Mouse (Mus musculus) spleen, adult 2 months (tissue): ENCODE data around the gene Adtrp. TPM values are rescaled to one million over a fixed set of nuclear protein-coding genes. Genes with fewer than 3 reads are reported as not detected.

Source experiments
- DNase-seq, 2 experiments: peaks; one replicate each; pipeline versions ENCODE4 v3.0.0 to v3.0.0-alpha.2; 2012 to 2021; ENCODE audit warnings: low spot score in 2 of 2, low read depth in 1 of 2
- H3K27ac ChIP-seq: fragments of 200-500 bp; 2 replicates; pipeline ENCODE4 v1.5.1; 2012; ENCODE audit warnings: low read length, inconsistent platforms; ENCODE audit not compliant: insufficient read depth
- H3K27me3 ChIP-seq: fragments of 200-500 bp; 2 replicates; pipeline ENCODE4 v1.6.1; 2012; ENCODE audit warnings: mild to moderate bottlenecking, moderate library complexity, low read length, inconsistent platforms; ENCODE audit not compliant: control insufficient read depth, insufficient read depth
- H3K36me3 ChIP-seq: fragments of 200-500 bp; 2 replicates; pipeline ENCODE4 v1.6.1; 2012; ENCODE audit warnings: mild to moderate bottlenecking, low read length, inconsistent platforms; ENCODE audit not compliant: control insufficient read depth, insufficient read depth
- H3K4me1 ChIP-seq: fragments of 200-500 bp; 2 replicates; pipeline ENCODE4 v1.6.1; 2011; ENCODE audit warnings: inconsistent platforms; ENCODE audit not compliant: control insufficient read depth, insufficient read depth, insufficient read length
- H3K4me3 ChIP-seq: fragments of 200-500 bp; 2 replicates; pipeline ENCODE4 v1.5.1; 2011; ENCODE audit warnings: mild to moderate bottlenecking, inconsistent platforms; ENCODE audit not compliant: insufficient read depth, insufficient read length; ENCODE audit errors: extremely low read depth
- CTCF ChIP-seq: fragments of 200-500 bp; IDR thresholded peaks from 2 replicates; pipeline ENCODE4 v1.5.1; 2011; ENCODE audit warnings: mild to moderate bottlenecking, inconsistent platforms; ENCODE audit not compliant: insufficient read depth, insufficient read length, insufficient replicate concordance; ENCODE audit errors: extremely low read depth
- POLR2A ChIP-seq: fragments of 200-500 bp; IDR thresholded peaks from 2 replicates; pipeline ENCODE4 v1.6.1; 2011; ENCODE audit warnings: low read depth, low read length, inconsistent platforms
- WGBS: fragments of 180-500 bp; shearing (Covaris S2); methylation state at CpG from one replicate; pipeline ENCODE4 v1.1.7; 2018; 5-methylcytosine and 5-hydroxymethylcytosine counted together
- polyA plus RNA-seq: library from polyadenylated mRNA; depleted of rRNA; stranded (reverse); fragments of >200 nt; gene quantifications from 2 replicates; pipeline ENCODE4 v1.2.3, GENCODE M21; 2012

Adtrp gene
- polyA plus RNA-seq, 1 experiment = 1.6 TPM

DNA sequence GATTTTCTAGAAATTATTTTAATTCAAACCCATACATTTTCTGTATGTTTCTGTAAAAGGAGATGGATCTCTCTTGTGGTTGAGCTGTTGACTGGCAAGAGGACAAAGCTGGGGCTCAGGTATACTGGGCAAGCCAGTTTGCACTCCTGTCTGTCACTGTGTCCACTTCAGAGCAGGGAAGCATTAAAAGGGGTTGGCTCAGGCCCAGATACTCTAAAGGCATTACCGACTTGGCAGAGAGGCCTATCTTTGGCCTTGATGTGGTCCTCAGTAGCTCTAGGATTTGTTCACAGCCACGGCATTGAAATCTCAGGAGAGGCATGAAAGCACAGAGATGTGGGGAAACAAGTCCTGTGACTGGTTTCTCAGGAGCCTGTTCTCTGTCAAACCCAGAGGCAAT is 33.7 kb upstream of the Adtrp start:
- Histone ChIP-seq H3K27me3 (no peaks in the 10 kb centered on the region), H3K4me1 (peaks cover 14% of the 10 kb centered on the region; the same call in 1 of the 2 replicates), H3K27ac (no peak overlapping the region), H3K4me3 (no peak overlapping the region), H3K36me3 (no peaks in the 10 kb centered on the region)
- WGBS = 74% methylated on average over 2 of the region's 2 CpGs
- TF ChIP-seq CTCF = no peak
- TF ChIP-seq POLR2A = no peak
- no peak for DNase-seq

DNA sequence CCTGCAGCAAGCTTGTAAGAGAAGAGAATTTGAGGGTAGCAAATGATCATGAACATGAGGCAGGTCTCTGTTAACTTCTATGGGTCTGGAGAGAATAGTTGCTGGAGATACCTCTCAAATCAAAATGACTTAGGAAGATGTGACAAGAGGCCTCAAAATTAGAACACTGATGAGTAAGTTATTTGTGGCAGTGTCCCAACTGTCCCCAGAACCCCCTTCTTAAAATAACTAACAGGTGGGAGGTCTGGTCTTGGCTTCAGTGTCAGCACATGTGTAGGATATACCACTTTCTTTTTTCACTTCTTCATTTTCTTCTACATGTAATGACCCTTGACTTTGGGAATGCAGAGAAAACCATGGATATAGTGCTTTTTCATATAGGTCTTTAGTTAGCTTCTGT is 33.0 kb upstream of the Adtrp start:
- Histone ChIP-seq H3K27me3 (no peaks in the 10 kb centered on the region), H3K4me3 (no peak overlapping the region), H3K27ac (no peak overlapping the region), H3K36me3 (no peaks in the 10 kb centered on the region), H3K4me1 (peaks cover 11% of the 10 kb centered on the region; the same call in 1 of the 2 replicates)
- DNase-seq = no peak
- TF ChIP-seq CTCF (no peak), POLR2A (no peak)

DNA sequence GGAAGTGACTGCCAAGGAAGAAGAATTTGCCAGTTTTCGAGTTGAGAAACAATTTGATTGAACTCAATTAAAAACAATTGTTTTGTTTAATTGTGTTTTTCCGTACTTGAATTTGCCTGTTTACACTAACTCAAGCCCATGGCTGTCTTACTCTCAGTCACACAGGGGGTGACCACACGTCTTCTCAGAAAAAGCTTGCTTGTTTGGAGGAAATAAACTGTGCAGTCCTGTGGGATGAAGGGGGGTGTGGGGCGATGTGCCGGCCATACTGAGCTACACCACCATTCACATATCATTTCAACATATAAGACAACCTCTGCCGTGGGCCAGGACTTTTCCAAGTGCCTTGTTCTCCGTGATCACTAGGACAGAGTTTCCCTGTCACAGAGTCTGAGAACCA is 25.2 kb upstream of the Adtrp start:
- Histone ChIP-seq H3K4me1 (no peaks in the 10 kb centered on the region), H3K4me3 (no peak overlapping the region), H3K36me3 (no peaks in the 10 kb centered on the region), H3K27me3 (no peaks in the 10 kb centered on the region), H3K27ac (no peak overlapping the region)
- TF ChIP-seq CTCF (no peak), POLR2A (no peak)
- 90% methylated on average over 7 of the region's 7 CpGs for whole genome bisulfite sequencing
- no peak for DNase-seq

- TF ChIP-seq CTCF = no peak
- TF ChIP-seq POLR2A = no peak
- 76% methylated on average over 8 of the region's 8 CpGs for WGBS
- H3K36me3 ChIP-seq = no peaks in the 10 kb centered on the region
- no peak overlapping the region for H3K4me3 ChIP-seq
- H3K27me3 ChIP-seq = no peaks in the 10 kb centered on the region
- no peaks in the 10 kb centered on the region for H3K4me1 ChIP-seq
- no peak for DNase-seq
- no peak overlapping the region for H3K27ac ChIP-seq
Measured at GRCm38 (mm10) chr13:41872161-41872562, 24.7 kb upstream of the Adtrp start.

GRCm38 (mm10) chr13:41867533-41867932 is 20.0 kb upstream of the Adtrp start:
- 99% methylated on average over 2 of the region's 2 CpGs for WGBS
- Histone ChIP-seq H3K4me1 (peaks cover 5% of the 10 kb centered on the region; the same call in 1 of the 2 replicates), H3K27ac (no peak overlapping the region), H3K36me3 (no peaks in the 10 kb centered on the region), H3K27me3 (no peaks in the 10 kb centered on the region), H3K4me3 (no peak overlapping the region)
- no peak for DNase-seq
- TF ChIP-seq CTCF (no peak), POLR2A (no peak)

DNA sequence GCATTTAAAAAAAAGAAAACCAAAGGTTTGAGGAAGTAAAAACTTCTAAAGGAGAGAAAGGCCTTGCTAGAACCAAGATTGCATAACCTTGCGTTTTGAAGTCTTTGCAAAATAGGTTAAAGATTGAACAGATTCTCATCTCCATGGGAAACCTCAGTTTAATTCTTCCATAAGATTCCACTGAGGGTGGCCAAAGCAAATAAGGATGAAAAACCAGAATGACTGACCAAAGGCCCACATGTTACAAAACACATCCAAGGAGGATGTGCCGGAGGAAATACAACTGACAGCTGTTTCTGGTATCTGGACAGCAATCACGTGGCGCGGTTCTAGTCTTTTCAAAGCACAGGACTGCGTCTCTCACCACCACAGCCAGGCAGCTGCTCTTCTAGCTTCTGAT is 18.1 kb upstream of the Adtrp start:
- TF ChIP-seq POLR2A = no peak
- TF ChIP-seq CTCF = no peak
- H3K27me3 ChIP-seq = no peaks in the 10 kb centered on the region
- H3K27ac ChIP-seq = no peak overlapping the region
- H3K4me3 ChIP-seq = no peak overlapping the region
- H3K36me3 ChIP-seq = no peaks in the 10 kb centered on the region
- peaks cover 5% of the 10 kb centered on the region; the same call in 1 of the 2 replicates for H3K4me1 ChIP-seq
- WGBS = 30% methylated on average over 6 of the region's 6 CpGs
- DNase-seq = no peak

DNA sequence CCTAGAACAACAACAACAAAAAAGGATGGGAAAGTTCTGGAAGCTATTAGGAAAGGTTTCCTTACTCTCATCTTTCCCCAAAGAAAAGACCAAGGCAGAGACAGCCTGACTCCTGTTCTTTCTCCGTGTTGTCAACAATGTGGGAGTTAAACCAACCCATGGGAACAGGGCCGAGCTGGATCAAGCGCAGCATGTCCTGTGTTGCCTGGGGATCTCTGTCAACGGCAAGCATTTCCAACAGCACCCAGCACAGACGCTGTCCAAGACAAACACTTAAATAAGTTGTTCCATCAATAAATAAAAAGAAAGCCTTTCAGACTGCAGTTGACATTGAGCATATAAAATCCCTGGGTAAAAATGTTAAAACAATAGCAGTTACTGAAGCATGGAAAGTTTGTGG is 17.6 kb upstream of the Adtrp start:
- DNase-seq = no peak
- Histone ChIP-seq H3K4me3 (no peak overlapping the region), H3K36me3 (no peaks in the 10 kb centered on the region), H3K27me3 (no peaks in the 10 kb centered on the region), H3K27ac (no peak overlapping the region; the same call in 1 of the 2 replicates), H3K4me1 (peaks cover 5% of the 10 kb centered on the region; the same call in 1 of the 2 replicates)
- TF ChIP-seq POLR2A = no peak
- TF ChIP-seq CTCF = no peak
- WGBS = 92% methylated on average over 5 of the region's 5 CpGs
